Mouse (Mus musculus): Measurements from ENCODE around the gene Xxylt1. TPM values are rescaled to one million over a fixed set of nuclear protein-coding genes. Genes with fewer than 3 reads are reported as not detected.

Xxylt1 gene
- polyA plus RNA-seq, 1 experiment = 36.3 TPM

DNA sequence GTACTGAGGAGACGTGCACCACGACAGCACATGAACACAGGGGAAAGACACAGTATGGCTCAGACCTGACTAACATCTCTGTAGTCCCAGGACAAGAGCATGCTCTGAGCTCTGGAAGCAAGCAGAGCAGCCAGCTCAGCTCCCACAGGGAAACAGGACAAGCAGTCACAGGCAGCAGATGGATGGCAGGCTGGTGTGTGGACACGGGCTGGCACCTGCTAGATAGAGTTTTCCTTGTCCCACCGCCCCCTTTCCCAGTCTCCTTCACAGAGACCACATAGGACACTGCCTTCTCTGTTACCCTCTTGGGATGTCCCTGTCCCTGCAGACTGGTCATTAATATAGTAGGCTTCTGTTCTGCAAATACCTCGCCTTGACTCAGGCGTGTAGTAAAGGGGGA is 79.1 kb downstream of the Xxylt1 start:
- no peak for TF ChIP-seq CTCF (IDR thresholded peaks at IDR 0.05; ENCODE audit: borderline replicate concordance, insufficient read depth, low read length)
- TF ChIP-seq POLR2A (IDR thresholded peaks at IDR 0.05; ENCODE audit: low read depth, low read length) = no peak
- Histone ChIP-seq H3K4me3 (ENCODE audit: insufficient read depth, low read length) (no peak overlapping the region), H3K27ac (ENCODE audit: insufficient read depth, low read length) (no peak overlapping the region), H3K4me1 (ENCODE audit: control insufficient read depth, insufficient read depth, low read length) (peaks cover 3% of the 10 kb centered on the region; the same call in 1 of the 2 replicates)

DNA sequence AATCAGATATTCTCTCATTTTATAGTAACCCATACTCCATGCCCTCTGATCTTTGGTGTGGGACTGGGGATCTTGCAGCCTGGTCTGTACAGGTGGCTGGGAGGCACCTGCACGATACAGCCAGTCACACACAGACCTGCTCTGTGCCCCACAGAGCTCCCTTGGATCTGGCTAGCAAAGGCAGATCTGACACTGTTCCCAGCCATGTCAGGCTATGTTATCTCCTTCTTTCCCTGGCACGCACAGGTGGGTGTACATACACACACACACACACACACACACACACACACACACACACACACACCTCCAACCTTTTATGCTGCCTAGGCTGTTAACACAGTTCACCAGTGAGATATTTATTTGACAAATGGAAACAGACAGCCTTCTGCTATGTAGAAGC is 82.5 kb downstream of the Xxylt1 start:
- Histone ChIP-seq H3K4me3 (ENCODE audit: insufficient read depth, low read length) (no peak overlapping the region), H3K27ac (ENCODE audit: insufficient read depth, low read length) (no peak overlapping the region), H3K4me1 (ENCODE audit: control insufficient read depth, insufficient read depth, low read length) (no peaks in the 10 kb centered on the region)
- no peak for TF ChIP-seq CTCF (IDR thresholded peaks at IDR 0.05; ENCODE audit: borderline replicate concordance, insufficient read depth, low read length)
- TF ChIP-seq POLR2A (IDR thresholded peaks at IDR 0.05; ENCODE audit: low read depth, low read length) = no peak

DNA sequence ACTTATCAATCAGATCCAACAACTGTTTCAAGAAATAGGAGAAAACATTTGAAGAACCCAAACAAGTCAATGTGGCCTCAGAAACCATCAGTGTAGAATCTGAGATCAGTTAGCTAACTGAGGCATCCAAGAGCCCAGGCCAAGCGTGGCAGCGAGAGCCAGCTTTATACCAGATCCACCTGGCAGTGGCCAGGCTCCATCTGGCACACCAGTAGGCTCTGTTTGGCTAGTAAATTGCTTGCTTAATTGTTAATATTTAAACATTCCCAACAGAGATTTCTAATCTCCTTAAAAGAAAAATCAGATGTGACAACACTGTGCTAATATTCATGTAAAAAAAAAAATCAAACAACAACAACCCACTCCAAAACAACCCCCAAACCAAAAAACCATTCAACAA is 83.2 kb downstream of the Xxylt1 start:
- Histone ChIP-seq H3K4me1 (ENCODE audit: control insufficient read depth, insufficient read depth, low read length) (no peaks in the 10 kb centered on the region), H3K27ac (ENCODE audit: insufficient read depth, low read length) (no peak overlapping the region), H3K4me3 (ENCODE audit: insufficient read depth, low read length) (no peak overlapping the region)
- no peak for TF ChIP-seq CTCF (IDR thresholded peaks at IDR 0.05; ENCODE audit: borderline replicate concordance, insufficient read depth, low read length)
- no peak for TF ChIP-seq POLR2A (IDR thresholded peaks at IDR 0.05; ENCODE audit: low read depth, low read length)

DNA sequence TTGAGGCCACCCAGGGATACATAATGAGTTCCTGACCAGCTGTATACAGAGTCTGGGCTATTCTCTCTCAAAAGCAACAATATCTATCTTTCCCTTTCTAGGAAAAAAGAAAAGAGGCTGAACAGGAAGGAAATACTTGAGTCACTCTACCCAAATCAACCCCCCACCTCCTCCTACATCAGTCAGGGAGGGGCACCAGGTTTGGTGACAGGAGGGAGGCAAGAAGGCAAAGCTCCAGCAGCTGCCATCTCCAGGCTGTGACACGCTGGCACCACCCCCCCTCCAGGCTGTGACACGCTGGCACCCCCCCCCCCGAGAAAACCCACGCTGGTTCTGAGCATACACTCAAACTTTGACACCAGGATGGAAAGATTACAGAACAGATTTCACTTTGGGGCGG is 85.8 kb downstream of the Xxylt1 start:
- Histone ChIP-seq H3K4me3 (ENCODE audit: insufficient read depth, low read length) (no peak overlapping the region), H3K27ac (ENCODE audit: insufficient read depth, low read length) (no peak overlapping the region), H3K4me1 (ENCODE audit: control insufficient read depth, insufficient read depth, low read length) (0 out of 2 replicates have a peak, but pooled peaks cover 2% of the 10 kb centered on the region)
- TF ChIP-seq POLR2A (IDR thresholded peaks at IDR 0.05; ENCODE audit: low read depth, low read length) (no peak), CTCF (IDR thresholded peaks at IDR 0.05; ENCODE audit: borderline replicate concordance, insufficient read depth, low read length) (no peak)

DNA sequence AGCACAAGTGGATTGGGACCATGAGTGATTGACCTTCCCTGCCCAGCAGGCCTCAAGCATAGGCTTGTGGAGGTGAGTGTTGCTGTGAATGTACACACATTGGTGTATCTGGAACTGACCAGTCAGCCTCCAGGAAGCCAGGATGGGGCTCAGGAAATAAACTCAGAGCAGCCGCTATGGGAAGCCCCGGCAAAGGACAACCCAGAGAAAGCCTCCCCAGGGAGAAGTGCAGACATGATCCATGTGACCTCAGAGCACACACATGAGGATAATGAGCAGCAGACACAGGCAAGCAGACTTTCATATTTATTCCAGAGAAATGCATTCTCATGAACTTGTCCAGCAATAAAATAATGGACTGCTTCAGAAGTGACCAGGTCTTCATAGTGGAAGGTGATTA is 86.4 kb downstream of the Xxylt1 start:
- TF ChIP-seq POLR2A (IDR thresholded peaks at IDR 0.05; ENCODE audit: low read depth, low read length) (no peak), CTCF (IDR thresholded peaks at IDR 0.05; ENCODE audit: borderline replicate concordance, insufficient read depth, low read length) (no peak)
- no peak overlapping the region for H3K4me3 ChIP-seq (ENCODE audit: insufficient read depth, low read length)
- no peak overlapping the region for H3K27ac ChIP-seq (ENCODE audit: insufficient read depth, low read length)
- H3K4me1 ChIP-seq (ENCODE audit: control insufficient read depth, insufficient read depth, low read length) = 0 out of 2 replicates have a peak, but pooled peaks cover 2% of the 10 kb centered on the region

DNA sequence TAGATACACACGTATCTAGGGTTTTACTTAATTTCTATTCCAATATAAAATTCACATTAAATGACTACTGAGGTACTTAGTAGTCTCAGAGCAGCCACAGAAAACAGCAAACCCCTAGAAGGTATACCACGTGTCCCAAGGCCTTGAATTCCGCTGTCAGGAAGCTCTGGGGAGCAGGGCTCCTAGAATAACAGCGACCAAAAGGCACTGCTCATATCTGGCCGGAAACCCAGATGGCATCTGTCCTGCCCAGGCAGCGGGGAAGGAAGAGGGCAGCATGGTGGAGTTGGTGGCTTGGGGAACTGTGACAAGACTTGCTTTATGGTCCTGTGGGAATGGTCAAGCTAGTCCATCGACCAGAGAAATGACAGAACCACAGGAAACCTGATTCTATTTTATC is 86.9 kb downstream of the Xxylt1 start:
- Histone ChIP-seq H3K4me3 (ENCODE audit: insufficient read depth, low read length) (no peak overlapping the region), H3K27ac (ENCODE audit: insufficient read depth, low read length) (no peak overlapping the region), H3K4me1 (ENCODE audit: control insufficient read depth, insufficient read depth, low read length) (0 out of 2 replicates have a peak, but pooled peaks cover 2% of the 10 kb centered on the region)
- TF ChIP-seq CTCF (IDR thresholded peaks at IDR 0.05; ENCODE audit: borderline replicate concordance, insufficient read depth, low read length) (no peak), POLR2A (IDR thresholded peaks at IDR 0.05; ENCODE audit: low read depth, low read length) (no peak)

DNA sequence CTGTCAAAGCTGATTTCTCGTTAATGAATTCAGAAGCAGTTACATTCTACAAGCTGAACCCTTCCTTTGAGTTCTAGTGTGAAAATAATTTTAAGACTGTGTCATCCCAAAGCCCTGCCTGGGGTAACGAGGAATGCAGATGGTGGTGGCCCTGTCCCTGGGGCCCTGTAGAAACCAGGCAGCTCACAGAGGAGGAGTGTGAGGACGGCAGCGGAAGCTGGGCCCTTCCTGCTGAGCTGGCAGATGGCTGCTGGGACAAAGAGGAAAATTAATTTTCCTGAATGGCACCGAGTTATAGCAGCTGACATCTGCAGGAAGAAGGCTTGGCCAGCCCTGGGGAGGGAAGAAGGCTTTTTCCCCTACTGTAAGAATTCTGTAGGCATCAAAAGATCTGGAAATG is 88.7 kb downstream of the Xxylt1 start:
- TF ChIP-seq POLR2A (IDR thresholded peaks at IDR 0.05; ENCODE audit: low read depth, low read length) = no peak
- no peak for TF ChIP-seq CTCF (IDR thresholded peaks at IDR 0.05; ENCODE audit: borderline replicate concordance, insufficient read depth, low read length)
- Histone ChIP-seq H3K4me1 (ENCODE audit: control insufficient read depth, insufficient read depth, low read length) (0 out of 2 replicates have a peak, but pooled peaks cover 2% of the 10 kb centered on the region), H3K4me3 (ENCODE audit: insufficient read depth, low read length) (no peak overlapping the region), H3K27ac (ENCODE audit: insufficient read depth, low read length) (no peak overlapping the region)

DNA sequence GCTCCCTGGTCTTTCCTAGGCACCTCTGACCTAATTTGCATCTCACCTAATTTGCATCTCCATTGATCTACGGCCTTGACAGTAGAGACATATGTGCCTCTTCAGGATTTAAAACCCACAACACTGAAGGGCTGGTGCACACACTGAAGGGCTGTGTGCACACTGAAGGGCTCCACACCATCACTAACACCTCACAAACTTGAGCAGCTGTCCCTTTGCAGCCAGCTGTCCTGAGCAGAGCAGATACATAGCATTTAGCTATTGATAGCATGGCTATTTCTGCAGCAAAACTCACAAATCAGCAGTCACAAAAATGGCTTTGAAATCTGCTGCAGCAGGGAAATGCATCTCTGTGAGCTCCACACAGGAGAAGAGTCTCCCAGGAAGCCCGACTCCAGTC is 90.6 kb downstream of the Xxylt1 start:
- TF ChIP-seq POLR2A (IDR thresholded peaks at IDR 0.05; ENCODE audit: low read depth, low read length) (no peak), CTCF (IDR thresholded peaks at IDR 0.05; ENCODE audit: borderline replicate concordance, insufficient read depth, low read length) (no peak)

DNA sequence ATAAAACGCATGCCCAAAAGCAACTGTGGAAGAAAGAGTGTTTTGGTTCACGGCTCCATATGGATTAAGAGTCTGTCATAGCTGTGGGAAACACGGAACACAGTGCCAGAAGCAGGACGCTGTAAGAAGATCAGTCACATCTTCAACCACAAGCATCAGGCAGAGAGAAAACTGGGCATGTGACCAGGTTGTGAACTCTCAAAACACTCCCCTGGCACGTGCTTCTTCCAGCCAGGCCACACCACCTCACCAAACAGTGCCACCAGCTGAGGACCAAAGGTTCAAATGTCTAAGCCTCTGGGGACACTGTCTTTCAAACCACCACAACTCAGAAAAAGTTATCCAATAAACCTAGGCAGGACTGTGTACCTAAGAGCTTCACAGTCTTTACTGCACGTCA is 93.0 kb downstream of the Xxylt1 start:
- no peak for TF ChIP-seq CTCF (IDR thresholded peaks at IDR 0.05; ENCODE audit: borderline replicate concordance, insufficient read depth, low read length)
- no peak for TF ChIP-seq POLR2A (IDR thresholded peaks at IDR 0.05; ENCODE audit: low read depth, low read length)
- H3K4me1 ChIP-seq (ENCODE audit: control insufficient read depth, insufficient read depth, low read length) = 0 out of 2 replicates have a peak, but pooled peaks cover 2% of the 10 kb centered on the region
- H3K27ac ChIP-seq (ENCODE audit: insufficient read depth, low read length) = no peak overlapping the region
- no peak overlapping the region for H3K4me3 ChIP-seq (ENCODE audit: insufficient read depth, low read length)

More for the DNA sequence above, 90.6 kb downstream of the Xxylt1 start:
- Histone ChIP-seq H3K27ac (ENCODE audit: insufficient read depth, low read length) (no peak overlapping the region), H3K4me1 (ENCODE audit: control insufficient read depth, insufficient read depth, low read length) (0 out of 2 replicates have a peak, but pooled peaks cover 2% of the 10 kb centered on the region), H3K4me3 (ENCODE audit: insufficient read depth, low read length) (no peak overlapping the region)

DNA sequence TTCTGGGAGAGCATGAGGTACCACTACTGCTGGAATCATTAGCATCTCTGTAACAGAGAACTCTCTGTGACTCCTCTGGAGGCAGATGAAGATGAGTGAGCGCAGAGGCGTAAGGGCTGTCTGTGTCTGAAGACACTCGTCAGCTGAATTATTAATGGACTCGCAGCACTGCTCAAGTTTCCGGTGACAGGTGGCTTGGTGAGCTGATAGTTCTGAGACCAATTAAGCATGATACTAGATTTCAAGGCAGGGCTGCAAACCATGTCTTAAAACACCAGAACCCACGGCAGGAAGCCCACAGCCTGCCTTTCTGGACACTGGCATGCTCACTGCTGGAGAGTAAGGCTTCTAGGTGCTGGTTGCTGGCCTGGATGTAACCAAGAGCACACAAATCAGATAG is 93.5 kb downstream of the Xxylt1 start:
- Histone ChIP-seq H3K27ac (ENCODE audit: insufficient read depth, low read length) (no peak overlapping the region), H3K4me1 (ENCODE audit: control insufficient read depth, insufficient read depth, low read length) (0 out of 2 replicates have a peak, but pooled peaks cover 2% of the 10 kb centered on the region), H3K4me3 (ENCODE audit: insufficient read depth, low read length) (no peak overlapping the region)
- no peak for TF ChIP-seq CTCF (IDR thresholded peaks at IDR 0.05; ENCODE audit: borderline replicate concordance, insufficient read depth, low read length)
- TF ChIP-seq POLR2A (IDR thresholded peaks at IDR 0.05; ENCODE audit: low read depth, low read length) = no peak

All from embryonic fibroblast, embryonic 13.5 days (primary cell).